Mouse (Mus musculus) heart, embryonic 16.5 days (tissue): ENCODE measurements around the gene Smim10l1. TPM values are rescaled to one million over a fixed set of nuclear protein-coding genes. Genes with fewer than 3 reads are reported as not detected.

Experiments
- ATAC-seq: fragments of 200-750 bp; cut with Nextera tagmentation; replicated peaks from 2 replicates; pipeline ENCODE4 v1.8.0; 2017; ENCODE audit warnings: moderate number of reproducible peaks; ENCODE audit not compliant: insufficient read depth, low FRiP score; ENCODE audit errors: extremely low read depth
- H3K27ac ChIP-seq: fragments of 300-500 bp; sonication (generic); 2 replicates; pipeline ENCODE4 v1.5.1; 2014; ENCODE audit warnings: mild to moderate bottlenecking, low read length, control low read depth, moderate library complexity
- H3K27me3 ChIP-seq: fragments of 300-500 bp; sonication (generic); 2 replicates; pipeline ENCODE4 v1.6.1; 2014; ENCODE audit warnings: low read length, mixed read lengths; ENCODE audit not compliant: control insufficient read depth, insufficient read depth
- H3K36me3 ChIP-seq: fragments of 300-500 bp; sonication (generic); 2 replicates; pipeline ENCODE4 v1.6.1; 2014; ENCODE audit not compliant: control insufficient read depth, insufficient read depth
- H3K4me1 ChIP-seq: fragments of 300-500 bp; sonication (generic); 2 replicates; pipeline ENCODE4 v1.6.1; 2014; ENCODE audit warnings: low read length, mixed read lengths; ENCODE audit not compliant: control insufficient read depth, insufficient read depth
- H3K4me2 ChIP-seq: fragments of 300-500 bp; sonication (generic); 2 replicates; pipeline ENCODE4 v1.6.1; 2014; ENCODE audit warnings: low read depth, mild to moderate bottlenecking, control low read depth, low read length
- H3K4me3 ChIP-seq: fragments of 300-500 bp; sonication (generic); 2 replicates; pipeline ENCODE4 v1.5.1; 2014; ENCODE audit warnings: mild to moderate bottlenecking, control low read depth, low read length
- H3K9ac ChIP-seq: fragments of 300-500 bp; sonication (generic); 2 replicates; pipeline ENCODE4 v1.6.1; 2014; ENCODE audit warnings: low read length, control low read depth
- H3K9me3 ChIP-seq: fragments of 300-500 bp; sonication (generic); replicated peaks from 2 replicates; pipeline ENCODE4 v1.6.1; 2016; ENCODE audit warnings: low read length; ENCODE audit not compliant: control insufficient read depth
- WGBS: fragments of 180-500 bp; shearing (Covaris S2); extraction: QIAGEN DNeasy Blood & Tissue Kit; methylation state at CpG from one replicate; pipeline ENCODE4 v1.1.7; 2014; 5-methylcytosine and 5-hydroxymethylcytosine counted together
- polyA plus RNA-seq: library from polyadenylated mRNA; unstranded; fragments of >200 nt; fragmentation: Nextera tagmentation; extraction: Ambion mirVana; gene quantifications from 2 replicates; pipeline ENCODE4 v1.2.1, GENCODE M21; 2015

The Smim10l1 gene
- 52.8 and 65.6 TPM in 2 replicates for polyA plus RNA-seq

GRCm38 (mm10) chr6:133104609-133104921 is at the start of gene Smim10l1:
TSS of gene Smim10l1 (plus strand) at chr6:133104909.
- H3K4me2 ChIP-seq = peak within 1 kb of the TSS; percentile 75
- peaks cover 7% of the 10 kb centered on the region; the same call in 1 of the 2 replicates for H3K36me3 ChIP-seq
- ATAC-seq = no peak
- peak within 1 kb of the TSS; percentile 85 for H3K4me3 ChIP-seq
- no peaks in the 10 kb centered on the region for H3K27me3 ChIP-seq
- H3K4me1 ChIP-seq = peaks cover 6% of the 10 kb centered on the region; the same call in 1 of the 2 replicates
- H3K9ac ChIP-seq = peak within 1 kb of the TSS; percentile 98
- no peaks in the 10 kb centered on the region for H3K9me3 ChIP-seq
- peak within 1 kb of the TSS; percentile 98 for H3K27ac ChIP-seq

GRCm38 (mm10) chr6:133055716-133056115 is 49.0 kb upstream of the Smim10l1 start, which contains the start of gene Tas2r140:
TSS of gene Tas2r140 (minus strand) at chr6:133055816.
- Histone ChIP-seq H3K27ac (no peak within 1 kb of the TSS), H3K9ac (no peak within 1 kb of the TSS), H3K4me3 (no peak within 1 kb of the TSS), H3K4me2 (no peak within 1 kb of the TSS), H3K27me3 (no peaks in the 10 kb centered on the region), H3K36me3 (no peaks in the 10 kb centered on the region), H3K4me1 (no peaks in the 10 kb centered on the region), H3K9me3 (no peaks in the 10 kb centered on the region)
- no peak for ATAC-seq

DNA sequence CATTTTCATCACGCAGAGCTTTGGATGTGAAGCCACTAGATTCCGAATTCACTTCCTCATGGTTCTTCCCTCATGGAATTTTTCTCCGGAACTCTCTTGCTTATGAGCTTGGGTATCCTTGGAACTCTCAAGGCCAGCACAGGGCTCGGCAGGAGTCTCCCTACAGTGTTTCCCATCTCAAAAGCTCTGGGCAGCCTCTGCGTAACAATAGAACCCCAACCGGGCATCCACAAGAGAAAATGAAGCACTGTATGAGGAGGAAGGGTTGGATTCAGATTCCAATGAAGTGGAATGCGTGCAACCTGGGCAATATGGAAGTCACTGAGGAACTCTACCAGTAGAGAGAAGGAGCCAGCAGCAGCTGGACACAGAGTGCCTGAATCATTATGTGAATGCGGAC is 12.5 kb upstream of the Smim10l1 start:
- H3K27me3 ChIP-seq = no peaks in the 10 kb centered on the region
- 76% methylated on average over 8 of the region's 8 CpGs for WGBS
- ATAC-seq = no peak

DNA sequence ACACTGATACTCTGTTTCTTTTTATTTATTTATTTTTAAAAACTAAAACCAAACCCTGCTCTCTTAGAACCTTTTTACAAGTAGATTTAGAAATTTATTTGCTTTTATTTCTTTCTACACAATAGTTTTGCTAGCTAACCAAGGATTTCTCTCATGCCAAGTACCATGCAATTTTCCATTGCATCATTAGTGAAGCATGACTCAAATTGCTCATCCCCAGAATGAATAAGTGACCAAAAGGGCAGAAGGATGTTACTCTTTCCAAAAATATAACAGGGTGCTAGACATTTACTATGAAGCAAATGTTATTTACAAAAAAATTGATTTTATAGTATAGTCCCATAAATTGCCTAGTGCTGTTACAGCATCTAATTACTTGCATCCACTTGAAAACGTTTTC is 2.3 kb upstream of the Smim10l1 start:
- 38% methylated on average over 1 of the region's 1 CpGs for WGBS
- 0 out of 2 replicates have a peak, but pooled peaks cover 1% of the 10 kb centered on the region for H3K36me3 ChIP-seq
- no peak overlapping the region for H3K4me3 ChIP-seq
- no peaks in the 10 kb centered on the region for H3K9me3 ChIP-seq
- H3K4me1 ChIP-seq = peaks cover 6% of the 10 kb centered on the region; the same call in 1 of the 2 replicates
- no peaks in the 10 kb centered on the region for H3K27me3 ChIP-seq
- H3K9ac ChIP-seq = no peak overlapping the region
- no peak for ATAC-seq
- H3K27ac ChIP-seq = no peak overlapping the region
- no peak overlapping the region for H3K4me2 ChIP-seq

More for the DNA sequence above, 12.5 kb upstream of the Smim10l1 start:
- no peak overlapping the region for H3K4me3 ChIP-seq
- no peaks in the 10 kb centered on the region for H3K36me3 ChIP-seq
- H3K4me1 ChIP-seq = no peaks in the 10 kb centered on the region
- H3K9me3 ChIP-seq = no peaks in the 10 kb centered on the region
- no peak overlapping the region for H3K4me2 ChIP-seq
- no peak overlapping the region for H3K9ac ChIP-seq
- no peak overlapping the region for H3K27ac ChIP-seq

GRCm38 (mm10) chr6:133104922-133105859 is 482 bp downstream of the Smim10l1 start:
- H3K4me3 ChIP-seq = peak overlapping the region; percentile 85
- H3K9me3 ChIP-seq = no peaks in the 10 kb centered on the region
- H3K4me1 ChIP-seq = peaks cover 6% of the 10 kb centered on the region; the same call in 1 of the 2 replicates
- peaks cover 7% of the 10 kb centered on the region; the same call in 1 of the 2 replicates for H3K36me3 ChIP-seq
- H3K27me3 ChIP-seq = no peaks in the 10 kb centered on the region
- H3K4me2 ChIP-seq = peak overlapping the region; percentile 75
- peak; percentile 98 for ATAC-seq
- H3K9ac ChIP-seq = peak overlapping the region; percentile 98
- WGBS = 1% methylated on average over 59 of the region's 62 CpGs
- H3K27ac ChIP-seq = peak overlapping the region; percentile 98

Other genes with a start within 250 kb of the Smim10l1 start
- not detected in 2 replicates for gene Tas2r116, start 249.5 kb upstream of the Smim10l1 start, polyA plus RNA-seq
- not detected in 2 replicates for gene Tas2r110, start 236.9 kb upstream of the Smim10l1 start, polyA plus RNA-seq
- not detected in 2 replicates for gene Tas2r113, start 211.9 kb upstream of the Smim10l1 start, polyA plus RNA-seq
- not detected in 2 replicates for gene Tas2r125, start 195.3 kb upstream of the Smim10l1 start, polyA plus RNA-seq
- not detected in 2 replicates for gene Tas2r129, start 153.8 kb upstream of the Smim10l1 start, polyA plus RNA-seq
- not detected in 2 replicates for gene Tas2r131, start 147.0 kb upstream of the Smim10l1 start, polyA plus RNA-seq
- not detected in 2 replicates for gene Tas2r109, start 123.9 kb upstream of the Smim10l1 start, polyA plus RNA-seq
- gene Tas2r103, start 67.8 kb upstream of the Smim10l1 start, polyA plus RNA-seq = not detected in 2 replicates
- gene Tas2r140, start 49.1 kb upstream of the Smim10l1 start, polyA plus RNA-seq = not detected in 2 replicates
- gene 5530400C23Rik, start 187.3 kb downstream of the Smim10l1 start, polyA plus RNA-seq = not detected in 2 replicates